Mouse (Mus musculus) megakaryocyte, embryonic 14.5 days (primary cell): ENCODE results near the gene Rpl4.

ENCODE experiments used
- FLI1 ChIP-seq: IDR thresholded peaks from 2 replicates; pipeline ENCODE4 v1.6.1; 2012; ENCODE audit warnings: low read length, inconsistent platforms, mixed read lengths
- GATA1 ChIP-seq: IDR thresholded peaks from 3 replicates; pipeline ENCODE4 v1.6.1; 2012; ENCODE audit warnings: mixed read lengths, low read length, inconsistent platforms, borderline replicate concordance

DNA sequence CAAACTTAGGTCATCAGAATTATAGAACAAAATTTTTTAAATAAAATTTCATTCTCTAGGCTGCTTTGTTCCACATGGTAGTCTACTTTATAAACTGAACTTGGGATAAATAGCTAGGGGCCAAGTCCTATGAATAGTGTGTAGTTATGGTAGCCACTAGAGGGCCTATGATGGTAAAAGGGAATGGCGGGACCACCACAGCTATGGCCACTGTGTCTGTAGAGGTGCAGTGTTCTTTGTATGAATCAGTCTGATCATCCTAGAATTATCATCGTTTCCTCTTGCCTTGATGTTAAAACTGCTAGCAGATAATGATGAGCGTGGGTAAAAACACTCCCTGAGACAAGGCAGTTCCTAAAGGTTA lies 5.4 kb downstream of the Rpl4 start:
- TF ChIP-seq GATA1 (no peak), FLI1 (no peak)
